Mouse (Mus musculus) heart, postnatal 0 days (tissue): ENCODE measurements at regions not wholly inside any gene's neighbourhood (a gene's known extent, or its start where the extent isn't known, plus 50 kb on each side); places are given as distances from the start of the nearest gene placed in this dataset.
A peak's percentile ranks its signal among the peaks of the same experiment; 100 is the strongest.

Experiments used
- ATAC-seq: fragments of 200-750 bp; cut with Nextera tagmentation; 2 replicates; pipeline ENCODE4 v1.8.0; 2017; ENCODE audit warnings: low read depth, moderate number of reproducible peaks, moderate library complexity; ENCODE audit not compliant: insufficient read depth
- DNase-seq: peaks from one replicate; pipeline ENCODE4 v3.0.0-alpha.2; 2016; ENCODE audit warnings: low spot score
- H3K27ac ChIP-seq: fragments of 300-500 bp; sonication (generic); 2 replicates; pipeline ENCODE4 v1.5.1; 2014; ENCODE audit warnings: low read depth, mild to moderate bottlenecking
- H3K27me3 ChIP-seq: fragments of 300-500 bp; sonication (generic); 2 replicates; pipeline ENCODE4 v1.6.1; 2014; ENCODE audit warnings: low read length, mixed read lengths; ENCODE audit not compliant: control insufficient read depth, insufficient read depth
- H3K36me3 ChIP-seq: fragments of 300-500 bp; sonication (generic); replicated peaks from 2 replicates; pipeline ENCODE4 v1.6.1; 2014; ENCODE audit warnings: low read length, mixed read lengths; ENCODE audit not compliant: control insufficient read depth, insufficient read depth
- H3K4me1 ChIP-seq: fragments of 300-500 bp; sonication (generic); 2 replicates; pipeline ENCODE4 v1.6.1; 2014; ENCODE audit warnings: antibody characterized with exemption; ENCODE audit not compliant: control insufficient read depth, insufficient read depth
- H3K4me2 ChIP-seq: fragments of 300-500 bp; sonication (generic); 2 replicates; pipeline ENCODE4 v1.6.1; 2014; ENCODE audit warnings: low read depth, mild to moderate bottlenecking, low read length, moderate library complexity
- H3K4me3 ChIP-seq: fragments of 300-500 bp; sonication (generic); 2 replicates; pipeline ENCODE4 v1.5.1; 2014; ENCODE audit warnings: low read depth, low read length
- H3K9ac ChIP-seq: fragments of 300-500 bp; sonication (generic); replicated peaks from 2 replicates; pipeline ENCODE4 v1.6.1; 2014; ENCODE audit warnings: low read depth, low read length, mixed read lengths
- H3K9me3 ChIP-seq: fragments of 300-500 bp; sonication (generic); replicated peaks from 2 replicates; pipeline ENCODE4 v1.6.1; 2016; ENCODE audit warnings: low read length; ENCODE audit not compliant: control insufficient read depth
- CTCF ChIP-seq: IDR thresholded peaks from 2 replicates; pipeline ENCODE4 v1.5.1; 2016; ENCODE audit warnings: antibody characterized with exemption, control low read depth, low read depth
- EP300 ChIP-seq: IDR thresholded peaks from 2 replicates; pipeline ENCODE4 v1.6.1; 2016; ENCODE audit warnings: antibody characterized with exemption, low read depth
- WGBS: fragments of 180-500 bp; shearing (Covaris S2); extraction: QIAGEN DNeasy Blood & Tissue Kit; methylation state at CpG from one replicate; pipeline ENCODE4 v1.1.7; 2014; 5-methylcytosine and 5-hydroxymethylcytosine counted together

DNA sequence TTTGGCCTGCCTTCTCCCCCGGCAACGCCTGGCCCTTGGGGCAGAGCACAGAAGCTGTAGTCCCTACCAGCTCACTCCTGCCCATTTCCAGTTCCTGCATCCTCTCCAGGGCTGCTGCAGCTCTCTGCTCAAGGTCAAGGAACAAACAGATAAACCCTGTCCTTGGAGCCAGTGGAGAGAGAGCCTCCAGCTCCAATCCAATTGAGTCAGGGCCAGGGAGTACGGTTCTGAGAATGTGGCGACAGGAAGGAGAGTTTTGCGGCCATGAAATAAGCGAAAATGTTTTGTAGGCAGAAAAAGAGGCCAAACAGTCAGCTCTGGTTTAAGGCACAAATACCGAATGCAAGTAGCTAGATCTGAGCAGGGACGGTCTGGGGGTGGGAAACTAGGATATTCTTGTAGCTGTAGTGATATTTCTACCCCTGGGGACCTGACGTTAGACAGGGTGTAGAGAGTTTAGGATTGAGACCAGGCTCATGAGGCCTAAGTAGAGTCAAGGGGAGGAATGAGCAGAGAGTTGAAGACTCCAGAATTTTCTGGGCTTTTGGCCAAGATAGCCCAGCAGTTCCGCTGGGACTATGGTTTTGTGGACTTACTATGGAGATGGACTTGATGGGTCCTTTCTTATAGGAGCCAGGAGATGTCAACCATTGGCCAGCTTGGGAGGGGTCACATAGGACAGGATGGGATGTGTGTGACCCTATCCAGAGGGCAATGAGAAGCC, 90.5 kb downstream of the Cstad start:
- H3K9ac ChIP-seq, result no peak overlapping the region
- no peak overlapping the region for H3K4me2 ChIP-seq
- H3K27ac ChIP-seq, result peak overlapping the region; percentile 79
- no peaks in the 10 kb centered on the region for H3K36me3 ChIP-seq
- peaks cover 28% of the 10 kb centered on the region for H3K4me1 ChIP-seq
- no peaks in the 10 kb centered on the region for H3K27me3 ChIP-seq
- H3K9me3 ChIP-seq, result 0 out of 2 replicates have a peak, but pooled peaks cover 2% of the 10 kb centered on the region
- ATAC-seq (peak; percentile 32), DNase-seq (peak; percentile 63)
- WGBS, result 19% methylated on average over 10 of the region's 10 CpGs
- no peak overlapping the region for H3K4me3 ChIP-seq
- TF ChIP-seq EP300 (peak; percentile 26; the same call in 1 of the 2 replicates), CTCF (no peak)

DNA sequence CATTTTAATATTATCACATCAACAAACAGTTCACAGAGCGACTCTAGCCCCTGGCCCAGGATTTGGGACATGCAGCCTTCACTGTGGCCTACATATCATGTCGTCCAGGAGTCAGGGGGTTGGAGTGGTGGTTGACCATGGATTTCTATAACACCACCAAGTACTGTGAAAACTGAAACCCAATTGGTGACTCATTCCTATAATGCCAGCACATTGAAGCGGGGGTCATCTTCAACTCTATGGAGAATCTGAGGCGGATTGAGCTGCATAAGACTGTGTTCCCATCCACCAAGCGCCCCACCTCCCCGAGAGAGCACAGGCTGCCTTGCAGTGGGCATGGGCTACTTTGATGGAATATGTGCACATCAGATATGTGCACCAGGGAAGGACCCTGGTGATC, 89.6 kb downstream of the Cstad start:
- H3K9me3 ChIP-seq, result 0 out of 2 replicates have a peak, but pooled peaks cover 10% of the 10 kb centered on the region
- DNase-seq (no peak), ATAC-seq (no peak)
- 87% methylated on average over 6 of the region's 6 CpGs for WGBS
- H3K4me2 ChIP-seq, result no peak overlapping the region
- H3K9ac ChIP-seq, result no peak overlapping the region
- no peak for TF ChIP-seq CTCF
- no peak for TF ChIP-seq EP300
- no peaks in the 10 kb centered on the region for H3K36me3 ChIP-seq
- H3K4me1 ChIP-seq, result peaks cover 28% of the 10 kb centered on the region
- H3K4me3 ChIP-seq, result no peak overlapping the region
- H3K27me3 ChIP-seq, result no peaks in the 10 kb centered on the region
- H3K27ac ChIP-seq, result peak overlapping the region; percentile 79

DNA sequence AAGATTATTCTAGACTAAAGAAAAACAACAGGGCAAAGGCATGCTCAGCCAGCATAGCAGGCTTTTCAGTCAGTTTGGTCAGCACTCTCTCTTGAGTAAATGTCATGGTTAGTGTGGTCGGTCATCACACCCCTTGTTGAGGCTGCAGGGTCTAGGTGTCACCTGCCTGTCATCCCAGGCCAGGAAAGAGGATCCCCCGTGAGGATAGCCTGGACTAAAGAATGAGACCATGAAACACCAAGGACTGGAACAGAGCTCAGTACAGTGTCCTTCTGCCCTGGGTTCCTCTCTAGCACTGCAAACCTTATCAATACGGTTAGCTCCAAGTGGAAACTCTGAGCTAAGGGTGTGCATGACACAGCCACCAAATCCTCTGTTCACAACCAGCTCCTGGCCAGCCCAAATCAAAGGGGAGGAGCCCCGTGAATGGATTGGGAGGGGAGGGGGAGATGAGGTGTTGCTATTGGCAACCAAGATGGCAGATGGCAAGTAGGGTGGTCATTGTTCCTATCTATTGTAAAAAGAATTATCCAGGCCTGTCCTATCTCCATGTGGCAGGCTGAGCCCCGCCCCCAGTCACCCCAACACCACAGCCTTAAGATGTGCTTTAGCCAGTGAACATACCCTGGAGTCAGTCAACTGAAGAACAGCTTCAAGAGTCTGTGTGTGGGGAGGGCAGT, 87.4 kb downstream of the Cstad start:
- H3K4me2 ChIP-seq, result no peak overlapping the region
- H3K27me3 ChIP-seq, result no peaks in the 10 kb centered on the region
- ATAC-seq (no peak), DNase-seq (no peak)
- H3K36me3 ChIP-seq, result no peaks in the 10 kb centered on the region
- 0 out of 2 replicates have a peak, but pooled peaks cover 10% of the 10 kb centered on the region for H3K9me3 ChIP-seq
- TF ChIP-seq EP300 (no peak), CTCF (no peak)
- H3K4me3 ChIP-seq, result no peak overlapping the region
- no peak overlapping the region for H3K9ac ChIP-seq
- H3K27ac ChIP-seq, result no peak overlapping the region
- 55% methylated on average over 5 of the region's 5 CpGs for WGBS
- H3K4me1 ChIP-seq, result peaks cover 37% of the 10 kb centered on the region

DNA sequence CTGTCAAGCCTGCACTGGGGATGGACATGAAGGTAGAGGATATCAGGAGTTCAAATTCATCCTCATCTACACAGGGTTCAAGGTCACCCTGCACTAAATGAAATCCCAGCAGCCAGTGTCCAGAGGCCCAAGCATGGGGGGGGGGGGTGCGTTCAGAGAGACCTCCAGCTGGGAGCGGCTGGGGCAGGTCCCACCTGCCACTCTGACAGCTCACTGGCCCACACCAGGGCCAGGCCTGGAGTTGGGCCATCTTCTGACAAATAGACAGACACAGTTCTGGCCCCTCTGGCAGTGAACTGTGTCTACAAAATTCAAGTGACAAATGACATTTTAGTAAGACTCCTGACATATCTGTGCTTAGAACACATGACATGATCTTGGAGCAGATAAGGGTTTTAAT, 86.8 kb downstream of the Cstad start:
- ATAC-seq (no peak), DNase-seq (no peak)
- H3K9ac ChIP-seq, result no peak overlapping the region

DNA sequence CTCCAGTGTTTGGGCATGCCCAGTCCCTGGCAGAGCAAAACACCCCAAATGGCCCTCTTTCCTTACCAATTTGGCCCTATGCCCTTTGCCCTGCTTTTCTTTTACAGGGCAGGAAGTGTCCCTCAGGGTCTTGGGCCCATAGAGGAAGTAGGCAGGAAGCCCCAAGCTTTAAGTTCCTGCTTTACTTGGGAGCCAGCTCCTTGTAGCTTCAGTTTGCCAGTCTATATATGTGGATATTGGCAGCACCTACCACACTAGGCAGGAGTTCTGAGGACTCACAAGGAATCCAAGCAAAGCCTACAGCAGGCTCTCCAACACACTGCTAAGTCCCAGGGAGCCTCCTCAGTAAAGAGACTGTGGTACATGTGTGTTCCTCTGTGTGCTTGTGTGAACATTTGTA, 84.2 kb downstream of the Cstad start:
- Histone ChIP-seq H3K9me3 (0 out of 2 replicates have a peak, but pooled peaks cover 10% of the 10 kb centered on the region), H3K4me1 (peaks cover 23% of the 10 kb centered on the region), H3K9ac (no peak overlapping the region), H3K27ac (peak overlapping the region; percentile 43; the same call in 1 of the 2 replicates), H3K4me2 (no peak overlapping the region), H3K4me3 (no peak overlapping the region), H3K27me3 (no peaks in the 10 kb centered on the region), H3K36me3 (no peaks in the 10 kb centered on the region)
- ATAC-seq, result no peak
- no peak for TF ChIP-seq EP300
- no peak for TF ChIP-seq CTCF
- DNase-seq, result no peak

More for the DNA sequence above, 86.8 kb downstream of the Cstad start:
- Histone ChIP-seq H3K4me3 (no peak overlapping the region), H3K36me3 (no peaks in the 10 kb centered on the region), H3K27ac (no peak overlapping the region), H3K4me1 (peaks cover 35% of the 10 kb centered on the region), H3K9me3 (0 out of 2 replicates have a peak, but pooled peaks cover 10% of the 10 kb centered on the region), H3K27me3 (no peaks in the 10 kb centered on the region), H3K4me2 (no peak overlapping the region)
- 47% methylated on average over 2 of the region's 2 CpGs for WGBS
- TF ChIP-seq EP300 (no peak), CTCF (no peak)
